Mouse (Mus musculus) embryo, embryonic 11.5 days (tissue): Measurements from ENCODE around the gene Arih2.

Source experiments
- DNase-seq: peaks from one replicate; pipeline ENCODE4 v3.0.0-alpha.2; 2012; ENCODE audit warnings: low read depth, low spot score

Arih2 gene

GRCm38 (mm10) chr9:108579344-108579690 lies 69.9 kb downstream of the Arih2 start:
- DNase-seq: no peak

DNA sequence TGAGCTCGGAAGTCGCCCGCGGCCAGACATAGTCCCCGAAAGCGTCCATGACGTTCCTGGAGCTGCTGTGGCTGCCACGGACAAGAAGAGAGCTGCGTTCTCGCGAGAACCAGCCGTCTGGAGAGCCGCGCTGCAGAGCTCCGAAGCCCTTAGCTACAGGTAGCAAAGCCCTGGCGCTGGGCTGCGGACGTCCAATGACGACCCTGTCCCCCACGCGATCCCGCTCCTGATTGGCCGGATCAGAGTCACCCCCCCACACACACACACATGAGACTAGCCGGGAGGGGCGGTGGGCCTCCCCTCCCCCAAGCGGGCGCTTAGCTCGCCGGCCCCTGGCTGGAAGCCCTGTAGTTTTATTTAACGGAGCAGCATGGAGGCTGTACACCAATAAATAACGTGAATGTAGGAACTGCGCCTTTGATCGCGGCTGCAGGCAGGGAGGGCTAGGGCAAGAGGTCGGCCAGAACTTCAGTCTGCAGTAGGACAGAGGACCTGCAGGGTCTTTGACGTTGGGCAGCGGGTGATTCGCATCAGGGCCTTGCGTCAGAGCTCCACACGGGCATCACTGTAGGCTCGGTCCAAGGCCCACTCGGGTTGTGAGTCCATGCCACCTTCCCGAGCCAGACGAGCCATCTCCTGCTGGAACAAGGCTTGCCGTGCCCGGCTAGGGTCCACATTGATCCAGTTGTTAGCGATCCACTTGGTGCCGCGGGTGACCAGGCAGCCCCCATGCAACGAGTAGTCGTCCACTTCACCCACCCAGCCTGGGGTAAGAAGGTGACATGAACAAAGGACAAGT lies 70.4 kb downstream of the Arih2 start, which contains the start of gene Wdr6:
Gene Wdr6, minus strand, starts transcription at position 195 of the 799 bp plus-strand sequence.
- peak; percentile 95 for DNase-seq

GRCm38 (mm10) chr9:108577934-108578544 lies 71.1 kb downstream of the Arih2 start:
- DNase-seq: no peak

DNA sequence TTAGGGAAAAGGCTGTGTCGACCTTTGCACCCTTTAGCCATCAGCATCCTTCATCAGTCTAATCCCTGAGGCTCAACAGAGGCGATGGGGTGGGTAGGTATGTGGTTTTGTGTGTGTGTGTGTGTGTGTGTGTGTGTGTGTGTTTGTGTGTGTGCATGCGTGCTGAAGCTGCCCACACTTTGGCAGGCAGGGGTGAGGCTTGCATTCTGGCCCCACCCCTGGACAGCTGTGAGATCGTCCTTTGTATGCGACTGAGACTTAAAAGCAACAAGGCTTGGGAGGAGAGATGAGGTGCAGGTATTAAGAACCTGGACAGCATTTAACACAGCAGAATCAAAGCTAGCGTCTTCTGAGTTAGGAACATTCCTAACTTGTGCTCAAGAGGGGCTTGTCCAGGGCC lies 72.2 kb downstream of the Arih2 start:
- DNase-seq: no peak

- no peak for DNase-seq
Measured at GRCm38 (mm10) chr9:108575321-108576297, 73.6 kb downstream of the Arih2 start.

DNA sequence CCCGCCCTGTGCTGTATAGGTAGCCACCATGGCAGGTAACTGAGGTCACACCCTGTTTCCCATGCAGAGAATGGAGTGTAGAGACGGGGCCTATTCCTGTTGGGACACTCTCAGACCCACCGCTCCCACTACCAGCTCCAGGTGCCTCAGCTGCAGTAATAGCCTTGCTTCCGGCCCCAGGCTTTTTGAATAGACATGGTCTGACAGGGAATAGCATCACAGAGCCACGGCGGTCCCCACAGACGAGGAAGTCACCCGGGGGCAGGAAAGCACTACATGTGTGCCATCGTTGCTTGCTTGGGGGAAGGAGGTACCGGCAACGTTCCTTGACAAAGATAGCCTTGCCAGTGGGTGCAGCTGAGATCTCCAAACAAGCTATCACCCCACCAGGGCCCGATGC lies 74.3 kb downstream of the Arih2 start:
- DNase-seq: no peak

DNA sequence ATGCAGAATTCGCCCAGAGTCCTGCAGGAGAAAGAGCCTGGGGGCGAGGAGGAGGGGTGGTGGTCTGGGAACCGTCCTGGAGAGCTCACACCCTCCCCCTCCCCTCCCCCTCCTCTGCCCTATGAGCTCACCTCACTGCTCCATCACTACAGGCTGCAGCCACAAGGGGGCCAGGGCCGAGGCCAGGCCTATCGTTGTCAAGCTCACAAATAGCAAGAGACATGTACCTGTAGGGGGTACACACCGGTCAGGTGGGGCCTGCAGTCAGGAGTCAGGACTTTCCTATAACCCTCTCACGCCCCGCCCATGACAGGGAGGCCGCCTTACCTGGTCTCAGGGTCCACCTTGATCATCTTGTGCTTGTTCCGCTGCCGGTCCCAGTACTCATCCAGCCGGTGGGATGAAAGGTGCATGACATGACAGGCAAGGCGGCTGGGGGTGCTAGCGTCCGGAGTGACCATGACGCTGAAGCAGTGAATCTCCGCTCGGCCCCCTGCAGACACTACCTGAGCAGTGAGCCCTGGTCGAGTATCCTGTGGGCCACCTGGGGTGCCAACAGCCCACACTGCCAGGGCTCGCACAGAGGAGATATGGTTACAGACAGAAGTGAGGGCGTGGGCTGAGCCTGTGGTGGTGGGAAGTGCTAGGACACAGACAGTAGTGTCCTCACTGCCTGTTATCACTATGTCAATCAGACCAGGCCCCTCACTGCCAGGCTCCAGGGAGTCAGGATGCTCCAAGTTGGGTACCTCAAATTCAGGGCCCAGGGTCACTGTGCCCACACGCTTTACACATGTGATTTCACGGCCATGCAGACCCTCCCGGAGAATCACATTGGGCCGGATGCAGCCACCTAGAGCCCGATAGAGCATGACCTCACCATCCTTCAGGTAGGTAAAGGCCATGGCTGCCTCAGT lies 75.2 kb downstream of the Arih2 start:
- DNase-seq: no peak

DNA sequence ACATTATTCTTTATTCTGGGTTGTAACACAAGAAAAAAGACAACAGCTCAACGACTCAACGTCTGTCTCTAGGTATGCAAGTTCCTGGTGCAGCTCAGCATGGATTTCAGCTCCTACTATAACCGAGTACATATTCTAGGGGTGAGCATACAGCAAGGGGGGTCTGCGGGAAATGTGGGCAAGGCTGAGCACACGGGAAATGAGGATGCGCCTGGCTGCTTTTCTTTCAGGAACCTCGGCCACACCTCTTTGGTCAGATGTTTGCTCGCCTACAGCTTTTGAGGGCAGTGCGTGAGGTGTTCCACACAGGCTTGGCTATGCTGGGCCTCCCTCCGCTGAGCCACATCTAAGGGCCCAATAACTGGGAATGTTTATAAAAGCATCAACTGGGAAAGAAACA lies 76.9 kb downstream of the Arih2 start:
- no peak for DNase-seq

DNA sequence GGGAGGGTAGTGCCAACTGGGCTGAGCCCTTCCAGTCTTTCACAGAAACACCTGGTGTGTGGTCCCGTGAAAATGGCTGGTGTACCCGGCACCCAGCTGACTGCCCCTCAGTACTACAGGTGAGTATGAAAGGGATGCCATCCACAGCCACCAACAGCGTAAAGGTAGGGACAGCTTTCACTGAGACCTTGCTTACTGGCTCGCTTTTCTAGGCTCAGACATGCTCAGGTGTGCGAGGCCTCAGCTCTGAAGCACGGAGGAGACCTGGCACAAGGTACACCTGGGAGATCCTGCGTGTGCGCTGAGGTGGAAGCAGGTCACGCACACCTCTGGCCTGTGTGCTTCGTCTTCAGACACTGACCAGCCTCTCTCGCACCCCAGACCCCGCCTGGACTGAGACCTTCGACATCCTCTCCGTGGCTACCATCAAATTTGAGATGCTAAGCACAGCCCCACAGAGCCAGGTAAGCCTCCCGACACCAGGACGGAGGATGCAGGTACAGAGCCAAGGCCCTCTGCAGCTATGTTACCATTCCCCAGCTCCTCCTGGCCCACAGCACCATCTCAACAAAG lies 77.7 kb downstream of the Arih2 start:
- DNase-seq: no peak

- DNase-seq: peak; percentile 71
Measured at GRCm38 (mm10) chr9:108570207-108570896, 78.8 kb downstream of the Arih2 start.

GRCm38 (mm10) chr9:108569381-108570206 lies 79.6 kb downstream of the Arih2 start, which contains the start of gene Dalrd3:
Gene Dalrd3 (plus strand): TSS chr9:108569886.
- DNase-seq: peak; percentile 88

- DNase-seq: no peak
Measured at GRCm38 (mm10) chr9:108568511-108568921, 80.7 kb downstream of the Arih2 start.

- DNase-seq: no peak
Measured at GRCm38 (mm10) chr9:108567931-108568419, 81.2 kb downstream of the Arih2 start.

- DNase-seq: peak; percentile 87
Measured at GRCm38 (mm10) chr9:108566815-108567776, 82.1 kb downstream of the Arih2 start, which contains the start of gene Ndufaf3. Gene Ndufaf3 (minus strand): TSS chr9:108567434.

DNA sequence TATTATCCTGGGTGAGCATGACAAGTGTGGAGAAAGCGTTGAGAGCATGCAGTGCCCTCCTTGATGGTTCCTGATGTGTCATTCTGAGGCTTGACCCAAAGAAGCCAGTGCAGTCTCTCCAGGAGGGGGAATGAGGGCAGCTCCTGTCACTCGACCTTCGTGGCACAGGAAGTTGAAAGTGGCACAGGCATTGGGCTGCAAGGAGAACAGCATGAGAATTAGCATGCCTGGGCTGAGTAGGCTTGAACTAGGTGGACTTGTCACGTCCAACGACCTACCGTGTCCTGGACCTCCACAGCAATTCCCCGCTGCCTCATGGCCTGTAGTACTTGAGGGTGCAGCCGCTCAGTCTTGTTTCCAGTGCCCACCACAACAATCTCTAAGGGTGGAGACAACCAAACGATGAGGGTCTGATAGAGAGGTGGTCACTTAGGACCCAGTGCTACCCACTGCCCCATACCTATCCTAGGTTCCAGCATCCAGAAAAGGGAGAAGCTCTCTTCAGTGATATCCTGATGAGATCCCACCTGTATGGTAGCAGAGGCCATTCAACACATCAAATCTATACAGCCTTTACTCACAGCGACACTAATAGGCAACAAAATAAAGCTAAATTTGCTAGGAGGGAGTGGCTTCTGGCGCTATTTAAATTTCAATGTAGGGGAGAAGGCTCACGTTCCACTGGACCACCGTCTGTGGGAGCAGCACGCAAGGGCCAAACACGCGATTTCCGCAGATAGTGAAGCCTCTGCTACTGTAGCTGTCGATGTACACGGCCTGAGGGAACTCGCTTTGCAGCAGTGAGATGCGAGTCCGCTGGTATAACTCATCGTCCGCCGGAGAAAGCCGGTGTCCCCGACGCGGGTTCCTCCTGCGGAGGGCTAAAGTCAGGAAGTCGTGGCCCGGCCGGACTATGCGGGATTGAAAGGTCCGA lies 83.0 kb downstream of the Arih2 start:
- DNase-seq: no peak

DNA sequence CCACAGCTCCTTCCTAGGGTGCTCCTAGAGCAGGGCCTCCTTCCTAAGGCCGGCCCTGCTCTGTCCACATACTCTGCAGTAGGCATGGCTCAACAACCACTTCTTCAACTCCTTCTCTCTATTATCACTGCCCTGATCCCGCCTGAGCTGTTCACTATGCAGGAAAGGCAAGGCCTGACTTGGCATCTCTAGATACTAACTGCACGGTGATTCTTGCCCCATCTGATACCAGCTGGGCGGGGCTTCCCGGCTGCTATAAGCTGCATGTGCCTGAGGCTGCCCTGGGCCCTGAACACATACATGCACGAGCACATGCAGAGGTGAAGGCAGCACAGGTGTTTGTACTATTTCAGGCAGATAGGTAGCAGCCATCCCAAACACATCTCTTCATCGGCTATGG lies 85.1 kb downstream of the Arih2 start:
- DNase-seq: no peak
